ENCODE assay signal across 9 mouse cellular contexts in genomic region chr2:120044101-120044603, GRCm38 (mm10). TPM values are rescaled to one million over a fixed set of nuclear protein-coding genes. Genes with fewer than 3 reads are reported as not detected.
A peak's percentile ranks its signal among the peaks of the same experiment; 100 is the strongest.
DNase-seq lines count a peak whose midpoint lies in the region; ATAC-seq and TF ChIP-seq lines count a peak whose summit lies in the region.
"Had no signal": no experiment of that assay in that cellular context is flagged by ENCODE, and none has a peak within 500 bp of the region (broad histone marks: within the 10 kb centered on the region; RNA-seq: fewer than 3 reads in every experiment).

No protein-coding gene starts in this region.

- no peak for TF ChIP-seq CTCF in cerebellum, adult 2 months (IDR thresholded peaks at IDR 0.05; ENCODE audit: borderline replicate concordance, insufficient read depth, low read depth, low read length)

- H3K27ac ChIP-seq in embryonic facial prominence, embryonic 11.5 days (replicated peaks; ENCODE audit: low read depth, low read length): no peak overlapping the region
- peak overlapping the region; percentile 54; the same call in 1 of the 2 replicates for H3K27ac ChIP-seq in stomach, embryonic 15.5 days
- no peak overlapping the region for H3K27ac ChIP-seq in hindbrain, embryonic 14.5 days
- H3K27ac ChIP-seq in cerebellum, adult 2 months (ENCODE audit: insufficient read depth, low read length): no peak overlapping the region

- H3K36me3 ChIP-seq in embryonic facial prominence, embryonic 11.5 days (replicated peaks; ENCODE audit: control insufficient read depth, insufficient read depth, low read depth, low read length): peaks cover 3% of the 10 kb centered on the region; the same call in 1 of the 2 replicates
- peaks cover 21% of the 10 kb centered on the region; the same call in 1 of the 2 replicates for H3K36me3 ChIP-seq in stomach, embryonic 15.5 days
- H3K36me3 ChIP-seq in hindbrain, embryonic 14.5 days (replicated peaks; ENCODE audit: control insufficient read depth, insufficient read depth): peaks cover 35% of the 10 kb centered on the region

- 53% methylated on average over 4 of the region's 4 CpGs for WGBS in embryonic facial prominence, embryonic 11.5 days
- WGBS in stomach, embryonic 15.5 days: 35% methylated on average over 4 of the region's 4 CpGs
- 60% methylated on average over 4 of the region's 4 CpGs for WGBS in hindbrain, embryonic 14.5 days
- 81% methylated on average over 4 of the region's 4 CpGs for WGBS in cerebellum, adult 2 months

- DNase-seq in ovary, adult 18-20 months (ENCODE audit: low spot score): peak; percentile 59
- DNase-seq in ovary, postnatal 10 days (ENCODE audit: low spot score): no peak
- no peak for DNase-seq in embryonic facial prominence, embryonic 11.5 days (ENCODE audit: low spot score)
- DNase-seq in left cerebral cortex, postnatal 25 days (ENCODE audit: low spot score in 2 of 2): peak; percentile 56 to 91
- DNase-seq in hindbrain, embryonic 14.5 days (ENCODE audit: low spot score): no peak
- DNase-seq in cerebellum, adult 2 months: no peak
- DNase-seq: thymus, adult 2 months had no signal

- no peaks in the 10 kb centered on the region for H3K4me1 ChIP-seq in embryonic facial prominence, embryonic 11.5 days (ENCODE audit: control insufficient read depth, insufficient read depth, low read length)
- H3K4me1 ChIP-seq in stomach, embryonic 15.5 days: peaks cover 21% of the 10 kb centered on the region; the same call in 1 of the 2 replicates
- H3K4me1 ChIP-seq in hindbrain, embryonic 14.5 days (replicated peaks; ENCODE audit: control insufficient read depth, insufficient read depth, low read length): no peaks in the 10 kb centered on the region
- H3K4me1 ChIP-seq in cerebellum, adult 2 months (ENCODE audit: control insufficient read depth, insufficient read depth, low read length): peaks cover 17% of the 10 kb centered on the region

- peak; percentile 14; the same call in 1 of the 2 replicates for ATAC-seq in embryonic facial prominence, embryonic 11.5 days (replicated peaks; ENCODE audit: insufficient number of reproducible peaks, low FRiP score, low TSS enrichment, low read depth)
- ATAC-seq in stomach, embryonic 15.5 days (ENCODE audit: insufficient read depth, low FRiP score, low read depth): peak; percentile 75
- ATAC-seq in hindbrain, embryonic 14.5 days (ENCODE audit: low FRiP score): no peak
- ATAC-seq in erythroblast, adult 5-6 weeks (replicated peaks; ENCODE audit: low FRiP score, poor library complexity, severe bottlenecking): no peak

- H3K4me2 ChIP-seq in embryonic facial prominence, embryonic 11.5 days (ENCODE audit: low read depth, low read length): no peak overlapping the region
- 0 out of 2 replicates have a peak overlapping the region, but pooled peaks have one; percentile 3 for H3K4me2 ChIP-seq in stomach, embryonic 15.5 days
- H3K4me2 ChIP-seq in hindbrain, embryonic 14.5 days (replicated peaks): no peak overlapping the region

- H3K27me3 ChIP-seq in embryonic facial prominence, embryonic 11.5 days (ENCODE audit: control insufficient read depth, insufficient read depth, low read length): no peaks in the 10 kb centered on the region
- H3K27me3 ChIP-seq in stomach, embryonic 15.5 days (replicated peaks): no peaks in the 10 kb centered on the region
- no peaks in the 10 kb centered on the region for H3K27me3 ChIP-seq in hindbrain, embryonic 14.5 days (ENCODE audit: control insufficient read depth, insufficient read depth, low read length)
- H3K27me3 ChIP-seq in cerebellum, adult 2 months (ENCODE audit: control insufficient read depth, insufficient read depth, low read length): no peaks in the 10 kb centered on the region

- H3K4me3 ChIP-seq in embryonic facial prominence, embryonic 11.5 days (ENCODE audit: low read depth, low read length): no peak overlapping the region
- no peak overlapping the region for H3K4me3 ChIP-seq in stomach, embryonic 15.5 days (replicated peaks)
- H3K4me3 ChIP-seq in hindbrain, embryonic 14.5 days (replicated peaks; ENCODE audit: low read length): no peak overlapping the region
- no peak overlapping the region for H3K4me3 ChIP-seq in cerebellum, adult 2 months (replicated peaks; ENCODE audit: insufficient read depth, low read depth, low read length)

- no peaks in the 10 kb centered on the region for H3K9me3 ChIP-seq in embryonic facial prominence, embryonic 11.5 days (replicated peaks; ENCODE audit: control insufficient read depth, low read length)
- H3K9me3 ChIP-seq in stomach, embryonic 15.5 days: no peaks in the 10 kb centered on the region
- no peaks in the 10 kb centered on the region for H3K9me3 ChIP-seq in hindbrain, embryonic 14.5 days (ENCODE audit: control insufficient read depth, low read length)

- TF ChIP-seq POLR2A in cerebellum, adult 2 months (IDR thresholded peaks at IDR 0.05; ENCODE audit: borderline replicate concordance, insufficient read depth, low read length): no peak

- intact Hi-C loops in left cerebral cortex, postnatal 25 days (cut with DNase I): loop anchor here (1.0 kb wide), 1 partner anchor 25 kb away; no protein-coding TSS in a partner anchor

- no peak overlapping the region for H3K9ac ChIP-seq in embryonic facial prominence, embryonic 11.5 days (replicated peaks; ENCODE audit: low read length)
- H3K9ac ChIP-seq in stomach, embryonic 15.5 days: no peak overlapping the region
- no peak overlapping the region for H3K9ac ChIP-seq in hindbrain, embryonic 14.5 days

RNA-seq across cellular contexts. Expression of gene Pla2g4b, which starts 10.9 kb away (rescaled TPM):
- 0.42 and 0.88 TPM in 2 replicates for polyA plus RNA-seq in embryonic facial prominence, embryonic 11.5 days (2014; fragmentation: Nextera tagmentation; extraction: Ambion mirVana)
- total RNA-seq in left cerebral cortex, postnatal 25 days (2021): 1 to 10 TPM; 2.1 to 3.0 TPM
- 1.2 and 1.5 TPM in 2 replicates for polyA plus RNA-seq in stomach, embryonic 15.5 days (2015; fragmentation: Nextera tagmentation; extraction: Ambion mirVana)
- 1.9 and 2.7 TPM in 2 replicates for polyA plus RNA-seq in hindbrain, embryonic 14.5 days (2014; fragmentation: Nextera tagmentation; extraction: Ambion mirVana)
- 12.9 and 16.9 TPM in 2 replicates for polyA plus RNA-seq in cerebellum, adult 2 months (2012; rRNA removed)
- 0.63 TPM in 1 of 2 replicates, not detected in the other for total RNA-seq in erythroblast, adult 5-6 weeks (2015; ENCODE audit: low replicate concordance)
- total RNA-seq in erythroblast, adult 5-6 weeks (2017; ENCODE audit: low replicate concordance): 3.0 and 5.0 TPM in 2 replicates

RNA-seq across cellular contexts. Expression of gene Gm28042, which starts 16.9 kb away (rescaled TPM):
- polyA plus RNA-seq in embryonic facial prominence, embryonic 11.5 days (2014; fragmentation: Nextera tagmentation; extraction: Ambion mirVana): 2.4 and 2.9 TPM in 2 replicates
- total RNA-seq in left cerebral cortex, postnatal 25 days (2021): 1 to 10 TPM in 1 of 2 experiments, under 1 TPM in 1; 0.78 to 1.9 TPM
- 2.2 and 3.4 TPM in 2 replicates for polyA plus RNA-seq in stomach, embryonic 15.5 days (2015; fragmentation: Nextera tagmentation; extraction: Ambion mirVana)
- polyA plus RNA-seq in hindbrain, embryonic 14.5 days (2014; fragmentation: Nextera tagmentation; extraction: Ambion mirVana): 4.0 and 4.3 TPM in 2 replicates
- polyA plus RNA-seq in cerebellum, adult 2 months (2012; rRNA removed): 9.0 and 10.8 TPM in 2 replicates
- total RNA-seq in erythroblast, adult 5-6 weeks (2015; ENCODE audit: low replicate concordance): 0.96 TPM in 1 of 2 replicates, not detected in the other
- total RNA-seq in erythroblast, adult 5-6 weeks (2017; ENCODE audit: low replicate concordance): 2.0 TPM in 1 of 2 replicates, not detected in the other

RNA-seq across cellular contexts. Expression of gene Jmjd7, which starts 16.9 kb away (rescaled TPM):
- polyA plus RNA-seq in embryonic facial prominence, embryonic 11.5 days (2014; fragmentation: Nextera tagmentation; extraction: Ambion mirVana): 15.4 and 18.4 TPM in 2 replicates
- total RNA-seq in left cerebral cortex, postnatal 25 days (2021): 1 to 10 TPM; 3.5 to 4.3 TPM
- polyA plus RNA-seq in stomach, embryonic 15.5 days (2015; fragmentation: Nextera tagmentation; extraction: Ambion mirVana): 15.0 and 17.2 TPM in 2 replicates
- polyA plus RNA-seq in hindbrain, embryonic 14.5 days (2014; fragmentation: Nextera tagmentation; extraction: Ambion mirVana): 16.6 and 23.3 TPM in 2 replicates
- 11.2 and 11.9 TPM in 2 replicates for polyA plus RNA-seq in cerebellum, adult 2 months (2012; rRNA removed)
- total RNA-seq in erythroblast, adult 5-6 weeks (2015; ENCODE audit: low replicate concordance): 1.5 TPM in 1 of 2 replicates, not detected in the other
- 2.4 TPM in 1 of 2 replicates, not detected in the other for total RNA-seq in erythroblast, adult 5-6 weeks (2017; ENCODE audit: low replicate concordance)

Comparison
In these comparisons a context has a peak if more than half of its experiments do, and no peak if none do; other contexts are left out.
1. DNase-seq: peak in ovary, adult 18-20 months (single experiment) and left cerebral cortex, postnatal 25 days (2 of 2); none in ovary, postnatal 10 days (single experiment), embryonic facial prominence, embryonic 11.5 days (single experiment), hindbrain, embryonic 14.5 days (single experiment) and cerebellum, adult 2 months (0 of 2).
2. ATAC-seq: peak in embryonic facial prominence, embryonic 11.5 days (single experiment) and stomach, embryonic 15.5 days (single experiment); none in hindbrain, embryonic 14.5 days (single experiment) and erythroblast, adult 5-6 weeks (single experiment).